Mouse (Mus musculus): ENCODE data around the gene Cyfip2.

GRCm38 (mm10) chr11:46255291-46255690, 57.4 kb downstream of the Cyfip2 start:
- TF ChIP-seq POLR2A (IDR thresholded peaks at IDR 0.05; ENCODE audit: insufficient read depth, low read depth, low read length) (no peak), CTCF (IDR thresholded peaks at IDR 0.05) (no peak), EP300 (IDR thresholded peaks at IDR 0.05; ENCODE audit: insufficient read depth, low read depth, low read length) (no peak)

Data from heart, adult 2 months (tissue).